Mouse (Mus musculus) Patski (cell line): Measurements from ENCODE around the gene Rnf40. TPM values are rescaled to one million over a fixed set of nuclear protein-coding genes. Genes with fewer than 3 reads are reported as not detected.

Experiments
- ATAC-seq: fragments of 100-300 bp; one replicate; pipeline ENCODE4 v1.8.0; 2021
- CTCF ChIA-PET: fragments of 350-600 bp; sonication (Branson Sonifier 250); formaldehyde crosslinking; loops from one replicate; lab custom pipeline; 2022; ENCODE audit warnings: inconsistent platforms; lab: Charles Lee
- POLR2A ChIA-PET: fragments of 350-600 bp; sonication (Branson Sonifier 250); formaldehyde crosslinking; loops from one replicate; lab custom pipeline; 2022; ENCODE audit warnings: antibody characterized with exemption, inconsistent platforms; lab: Charles Lee
- DNase-seq: peaks from one replicate; pipeline ENCODE4 v3.0.0-alpha.2; 2011; ENCODE audit warnings: low read depth, low spot score
- H3K27me3 ChIP-seq: fragments of 371-371 bp; one replicate; pipeline ENCODE4 v1.5.1; 2021
- CTCF ChIP-seq: fragments of 100-300 bp; IDR thresholded peaks from one replicate; pipeline ENCODE4 v1.5.1; 2021
- in situ Hi-C: fragments of 300-500 bp; cut with MboI; formaldehyde crosslinking; loops from 3 replicates; pipeline ENCODE4 v1.11.1; 2018; ENCODE audit warnings: low pct_unique_long_range_greater_than_20kb, mixed read lengths
- polyA plus RNA-seq: library from polyadenylated mRNA; unstranded; gene quantifications from one replicate; pipeline ENCODE4 v1.2.3, GENCODE M21; 2021

Gene Rnf40
- polyA plus RNA-seq, 1 experiment from 2014 or later, result 42.7 TPM

- ATAC-seq, result no peak
- no peak for TF ChIP-seq CTCF
- CTCF ChIA-PET, result interaction anchor here (1.3 kb wide), 1 partner anchor 14 kb away, joined by 4 read pairs; the partner anchor contains the start of gene Zfp629
- in situ Hi-C loops, result no loop called here
- POLR2A ChIA-PET, result interaction anchor here (2.5 kb wide), 1 partner anchor 9 kb away, joined by 7 read pairs; no protein-coding TSS in a partner anchor
- DNase-seq, result no peak
- H3K27me3 ChIP-seq, result no peaks in the 10 kb centered on the region
Measured at GRCm38 (mm10) chr7:127601735-127602134, 13.2 kb downstream of the Rnf40 start.

GRCm38 (mm10) chr7:127602903-127603302 lies 14.3 kb downstream of the Rnf40 start:
- DNase-seq, result no peak
- no peak for TF ChIP-seq CTCF
- in situ Hi-C loops, result no loop called here
- CTCF ChIA-PET, result interaction anchor here (0.9 to 1.4 kb wide), 2 partner anchors 11 to 13 kb away, joined by 3 read pairs; partner anchors contain the start of gene Zfp629
- no peak for ATAC-seq
- POLR2A ChIA-PET, result interaction anchor here (2.2 to 2.5 kb wide), 2 partner anchors 11 kb away, joined by 7 read pairs; no protein-coding TSS in a partner anchor
- H3K27me3 ChIP-seq, result no peaks in the 10 kb centered on the region

- in situ Hi-C loops, result no loop called here
- TF ChIP-seq CTCF, result no peak
- no peak for ATAC-seq
- POLR2A ChIA-PET, result interaction anchor here (0.9 to 2.2 kb wide), 3 partner anchors 8 to 12 kb away, joined by 3 to 7 read pairs (median 4); no protein-coding TSS in a partner anchor
- DNase-seq, result no peak
- H3K27me3 ChIP-seq, result no peaks in the 10 kb centered on the region
- CTCF ChIA-PET, result interaction anchor here (1.5 kb wide), 1 partner anchor 14 kb away, joined by 3 read pairs; no protein-coding TSS in a partner anchor
Measured at GRCm38 (mm10) chr7:127604256-127604655, 15.7 kb downstream of the Rnf40 start.

GRCm38 (mm10) chr7:127607150-127607549 lies 18.6 kb downstream of the Rnf40 start:
- in situ Hi-C loops, result no loop called here
- POLR2A ChIA-PET, result interaction anchor here (0.5 kb wide), 1 partner anchor 132 kb away, joined by 4 read pairs; no protein-coding TSS in a partner anchor
- no peaks in the 10 kb centered on the region for H3K27me3 ChIP-seq
- CTCF ChIA-PET, result no interaction called here
- TF ChIP-seq CTCF, result no peak
- no peak for DNase-seq
- no peak for ATAC-seq

- in situ Hi-C loops, result no loop called here
- no peak for TF ChIP-seq CTCF
- POLR2A ChIA-PET, result no interaction called here
Measured at GRCm38 (mm10) chr7:127611011-127611410, 22.4 kb downstream of the Rnf40 start.

GRCm38 (mm10) chr7:127611561-127611960 lies 23.0 kb downstream of the Rnf40 start:
- POLR2A ChIA-PET, result no interaction called here
- CTCF ChIA-PET, result no interaction called here

More at GRCm38 (mm10) chr7:127611011-127611410, 22.4 kb downstream of the Rnf40 start:
- DNase-seq, result no peak
- CTCF ChIA-PET, result interaction anchor here (0.9 kb wide), 1 partner anchor 12 kb away, joined by 3 read pairs; no protein-coding TSS in a partner anchor
- ATAC-seq, result no peak
- H3K27me3 ChIP-seq, result no peaks in the 10 kb centered on the region

GRCm38 (mm10) chr7:127613501-127613900 lies 24.9 kb downstream of the Rnf40 start:
- no peak for DNase-seq
- CTCF ChIA-PET, result interaction anchor here (1.1 to 1.4 kb wide), 2 partner anchors 26 to 43 kb away, joined by 3 to 4 read pairs; no protein-coding TSS in a partner anchor
- TF ChIP-seq CTCF, result no peak
- in situ Hi-C loops, result no loop called here
- no peak for ATAC-seq
- H3K27me3 ChIP-seq, result no peaks in the 10 kb centered on the region
- POLR2A ChIA-PET, result interaction anchor here (0.6 to 1.6 kb wide), 2 partner anchors 9 to 49 kb away, joined by 3 to 7 read pairs; no protein-coding TSS in a partner anchor

More at GRCm38 (mm10) chr7:127611561-127611960, 23.0 kb downstream of the Rnf40 start:
- TF ChIP-seq CTCF, result no peak
- ATAC-seq (no peak), DNase-seq (no peak)
- H3K27me3 ChIP-seq, result no peaks in the 10 kb centered on the region
- in situ Hi-C loops, result no loop called here

- ATAC-seq (no peak), DNase-seq (no peak)
- H3K27me3 ChIP-seq, result no peaks in the 10 kb centered on the region
- POLR2A ChIA-PET, result interaction anchor here (0.8 to 1.6 kb wide), 2 partner anchors 10 to 23 kb away, joined by 4 to 7 read pairs; no protein-coding TSS in a partner anchor
- CTCF ChIA-PET, result interaction anchor here (1.1 kb wide), 1 partner anchor 43 kb away, joined by 3 read pairs; no protein-coding TSS in a partner anchor
- TF ChIP-seq CTCF, result no peak
- in situ Hi-C loops, result no loop called here
Measured at GRCm38 (mm10) chr7:127614091-127614490, 25.5 kb downstream of the Rnf40 start.

- H3K27me3 ChIP-seq, result no peaks in the 10 kb centered on the region
- DNase-seq (no peak), ATAC-seq (peak; percentile 15)
- ChIA-PET CTCF (interaction anchor here (1.1 kb wide), 1 partner anchor 42 kb away, joined by 3 read pairs; no protein-coding TSS in a partner anchor), POLR2A (interaction anchor here (0.8 to 1.6 kb wide), 5 partner anchors 10 to 97 kb away, joined by 4 to 7 read pairs (median 4); no protein-coding TSS in a partner anchor)
- in situ Hi-C loops, result no loop called here
- TF ChIP-seq CTCF, result no peak
Measured at GRCm38 (mm10) chr7:127614511-127614890, 25.9 kb downstream of the Rnf40 start.

- H3K27me3 ChIP-seq, result no peaks in the 10 kb centered on the region
- peak; percentile 62 for ATAC-seq
- no peak for TF ChIP-seq CTCF
- POLR2A ChIA-PET, result interaction anchor here (0.7 to 1.6 kb wide), 7 partner anchors 11 to 96 kb away, joined by 3 to 7 read pairs (median 4); no protein-coding TSS in a partner anchor
- in situ Hi-C loops, result no loop called here
- peak; percentile 38 for DNase-seq
- CTCF ChIA-PET, result interaction anchor here (1.0 to 1.8 kb wide), 5 partner anchors 12 to 60 kb away, joined by 3 to 4 read pairs (median 3); no protein-coding TSS in a partner anchor
Measured at GRCm38 (mm10) chr7:127614891-127615843, 26.6 kb downstream of the Rnf40 start, which contains the start of gene Zfp629. Gene Zfp629 (minus strand): TSS chr7:127615797.
